Mouse (Mus musculus) embryonic facial prominence, embryonic 13.5 days (tissue): Measurements from ENCODE around the gene Gcc2. TPM values are rescaled to one million over a fixed set of nuclear protein-coding genes. Genes with fewer than 3 reads are reported as not detected.

Source experiments
- polyA plus RNA-seq: library from polyadenylated mRNA; unstranded; fragments of >200 nt; fragmentation: Nextera tagmentation; extraction: Ambion mirVana; gene quantifications from 2 replicates; pipeline ENCODE4 v1.2.1, GENCODE M21; 2015

The Gcc2 gene
- polyA plus RNA-seq, 1 experiment from 2014 or later: 88.8 TPM

Other genes starting within 250 kb of the Gcc2 start
- gene AW822073, start 30.6 kb upstream of the Gcc2 start, polyA plus RNA-seq: not detected in 2 replicates
- not detected in 2 replicates for gene Duxf3, start 22.8 kb upstream of the Gcc2 start, polyA plus RNA-seq
- gene Gm4981, start 18.8 kb upstream of the Gcc2 start, polyA plus RNA-seq: not detected in 2 replicates
- 114 and 126 TPM in 2 replicates for gene Lims1, start 68.0 kb downstream of the Gcc2 start, polyA plus RNA-seq
- 24.3 and 27.4 TPM in 2 replicates for gene Ranbp2, start 191.4 kb downstream of the Gcc2 start, polyA plus RNA-seq
- 13.5 and 13.8 TPM in 2 replicates for gene Ccdc138, start 242.5 kb downstream of the Gcc2 start, polyA plus RNA-seq